Mouse (Mus musculus): ENCODE measurements around the gene S100a11.
"Not testable (repeated sequence)": the region's sequence is repeated elsewhere in the genome, so short reads cannot be mapped to it uniquely, and the experiment has no call there.

The S100a11 gene

GRCm38 (mm10) chr3:93527300-93527699, 7.0 kb downstream of the S100a11 start:
- no peak for DNase-seq

- DNase-seq, result no peak
Observed at GRCm38 (mm10) chr3:93528807-93529206, 8.5 kb downstream of the S100a11 start.

- no peak for DNase-seq
Observed at GRCm38 (mm10) chr3:93537068-93537576, 16.8 kb downstream of the S100a11 start.

GRCm38 (mm10) chr3:93538486-93538885, 18.2 kb downstream of the S100a11 start:
- DNase-seq, result no peak

GRCm38 (mm10) chr3:93541501-93541900, 21.2 kb downstream of the S100a11 start:
- no peak for DNase-seq

GRCm38 (mm10) chr3:93544170-93544569, 23.9 kb downstream of the S100a11 start:
- not testable (repeated sequence) for DNase-seq

GRCm38 (mm10) chr3:93547099-93547648, 26.9 kb downstream of the S100a11 start:
- peak; percentile 82 for DNase-seq

- no peak for DNase-seq
Observed at GRCm38 (mm10) chr3:93547749-93548540, 27.7 kb downstream of the S100a11 start.

- no peak for DNase-seq
Observed at GRCm38 (mm10) chr3:93548541-93549266, 28.4 kb downstream of the S100a11 start.

- no peak for DNase-seq
Observed at GRCm38 (mm10) chr3:93549986-93550385, 29.7 kb downstream of the S100a11 start.

- DNase-seq, result no peak
Observed at GRCm38 (mm10) chr3:93551950-93552901, 31.9 kb downstream of the S100a11 start.

- DNase-seq, result no peak
Observed at GRCm38 (mm10) chr3:93553311-93553710, 33.0 kb downstream of the S100a11 start.

- DNase-seq, result no peak
Observed at GRCm38 (mm10) chr3:93553765-93554378, 33.6 kb downstream of the S100a11 start.

GRCm38 (mm10) chr3:93554379-93554980, 34.2 kb downstream of the S100a11 start:
- DNase-seq, result peak; percentile 47

- DNase-seq, result peak; percentile 72
Observed at GRCm38 (mm10) chr3:93554981-93555877, 34.9 kb downstream of the S100a11 start, which contains the start of gene S100a10. S100a10 (plus strand) TSS chr3:93555080.

- DNase-seq, result peak; percentile 41
Observed at GRCm38 (mm10) chr3:93555878-93556254, 35.6 kb downstream of the S100a11 start.

- DNase-seq, result no peak
Observed at GRCm38 (mm10) chr3:93556599-93556998, 36.3 kb downstream of the S100a11 start.

- no peak for DNase-seq
Observed at GRCm38 (mm10) chr3:93557471-93557870, 37.2 kb downstream of the S100a11 start.

- DNase-seq, result no peak
Observed at GRCm38 (mm10) chr3:93559961-93560360, 39.7 kb downstream of the S100a11 start.

- no peak for DNase-seq
Observed at GRCm38 (mm10) chr3:93562372-93562771, 42.1 kb downstream of the S100a11 start.

Data from embryo, embryonic 11 days (tissue).